Mouse (Mus musculus): ENCODE measurements at regions not wholly inside any gene's neighbourhood (a gene's known extent, or its start where the extent isn't known, plus 50 kb on each side); places are given as distances from the start of the nearest gene placed in this dataset.

- H3K4me1 ChIP-seq (ENCODE audit: control insufficient read depth, insufficient read depth, low read length): peaks cover 7% of the 10 kb centered on the region; the same call in 1 of the 2 replicates
- ATAC-seq (ENCODE audit: low FRiP score, low read depth): no peak
Measured at GRCm38 (mm10) chr15:42369603-42370002, 2235.4 kb downstream of the 9330182O14Rik start.

GRCm38 (mm10) chr15:42370044-42370443 lies 2235.9 kb downstream of the 9330182O14Rik start:
- no peak for TF ChIP-seq POLR2A (IDR thresholded peaks at IDR 0.05; ENCODE audit: borderline replicate concordance, extremely low read depth, insufficient read depth, insufficient read length)
- no peaks in the 10 kb centered on the region for H3K9me3 ChIP-seq (ENCODE audit: control insufficient read depth, low read length)
- no peaks in the 10 kb centered on the region for H3K36me3 ChIP-seq (ENCODE audit: control insufficient read depth, insufficient read depth, low read length)
- H3K4me1 ChIP-seq (ENCODE audit: control insufficient read depth, insufficient read depth, low read length): peaks cover 7% of the 10 kb centered on the region; the same call in 1 of the 2 replicates
- 36% methylated on average over 1 of the region's 1 CpGs for WGBS
- H3K27me3 ChIP-seq (ENCODE audit: control insufficient read depth, insufficient read depth, low read length): no peaks in the 10 kb centered on the region
- no peak overlapping the region for H3K4me2 ChIP-seq (replicated peaks; ENCODE audit: low read depth, low read length, severe bottlenecking)
- H3K9ac ChIP-seq (ENCODE audit: low read depth, low read length, severe bottlenecking): no peak overlapping the region
- no peak overlapping the region for H3K27ac ChIP-seq (replicated peaks; ENCODE audit: low read depth, low read length)
- DNase-seq (ENCODE audit: low spot score) (no peak), ATAC-seq (ENCODE audit: low FRiP score, low read depth) (peak; percentile 41)
- no peak overlapping the region for H3K4me3 ChIP-seq (replicated peaks; ENCODE audit: low read length)

More at GRCm38 (mm10) chr15:42369603-42370002, 2235.4 kb downstream of the 9330182O14Rik start:
- Histone ChIP-seq H3K36me3 (ENCODE audit: control insufficient read depth, insufficient read depth, low read length) (no peaks in the 10 kb centered on the region), H3K9me3 (ENCODE audit: control insufficient read depth, low read length) (no peaks in the 10 kb centered on the region), H3K27me3 (ENCODE audit: control insufficient read depth, insufficient read depth, low read length) (no peaks in the 10 kb centered on the region), H3K4me3 (replicated peaks; ENCODE audit: low read length) (no peak overlapping the region), H3K27ac (replicated peaks; ENCODE audit: low read depth, low read length) (no peak overlapping the region), H3K9ac (ENCODE audit: low read depth, low read length, severe bottlenecking) (no peak overlapping the region), H3K4me2 (replicated peaks; ENCODE audit: low read depth, low read length, severe bottlenecking) (no peak overlapping the region)
- TF ChIP-seq POLR2A (IDR thresholded peaks at IDR 0.05; ENCODE audit: borderline replicate concordance, extremely low read depth, insufficient read depth, insufficient read length): no peak
- no peak for DNase-seq (ENCODE audit: low spot score)

- no peak for TF ChIP-seq POLR2A (IDR thresholded peaks at IDR 0.05; ENCODE audit: borderline replicate concordance, extremely low read depth, insufficient read depth, insufficient read length)
- Histone ChIP-seq H3K9me3 (ENCODE audit: control insufficient read depth, low read length) (no peaks in the 10 kb centered on the region; the same call in 1 of the 2 replicates), H3K36me3 (ENCODE audit: control insufficient read depth, insufficient read depth, low read length) (no peaks in the 10 kb centered on the region), H3K4me2 (replicated peaks; ENCODE audit: low read depth, low read length, severe bottlenecking) (no peak overlapping the region), H3K9ac (ENCODE audit: low read depth, low read length, severe bottlenecking) (no peak overlapping the region), H3K4me3 (replicated peaks; ENCODE audit: low read length) (no peak overlapping the region), H3K27ac (replicated peaks; ENCODE audit: low read depth, low read length) (no peak overlapping the region), H3K27me3 (ENCODE audit: control insufficient read depth, insufficient read depth, low read length) (no peaks in the 10 kb centered on the region), H3K4me1 (ENCODE audit: control insufficient read depth, insufficient read depth, low read length) (peaks cover 7% of the 10 kb centered on the region; the same call in 1 of the 2 replicates)
- DNase-seq (ENCODE audit: low spot score): no peak
- no peak for ATAC-seq (ENCODE audit: low FRiP score, low read depth)
- WGBS: 94% methylated on average over 2 of the region's 2 CpGs
Measured at GRCm38 (mm10) chr15:42372704-42373286, 2238.6 kb downstream of the 9330182O14Rik start.

Data from limb, embryonic 14.5 days (tissue).